Mouse (Mus musculus) left cerebral cortex, postnatal 14 days (tissue): ENCODE results near the gene Ppp1r14c. TPM values are rescaled to one million over a fixed set of nuclear protein-coding genes. Genes with fewer than 3 reads are reported as not detected.

ENCODE experiments used
- DNase-seq, 2 experiments: peaks; one replicate each; pipeline ENCODE4 v3.0.0; 2021 to 2022; ENCODE audit warnings: low spot score in 2 of 2, mixed read lengths in 1 of 2
- intact Hi-C: fragments of 180-260 bp; cut with DNase I; formaldehyde crosslinking; loops from one replicate; pipeline ENCODE4 v1.15.1; 2025
- long read RNA-seq, 2 experiments: library from polyadenylated mRNA; stranded (forward); transcript quantifications; one replicate each; pipeline ENCODE4 v2.0.0; 2021
- total RNA-seq, 2 experiments: library from RNA; stranded (reverse); gene quantifications; 2 replicates each; pipeline ENCODE4 v1.2.3; 2021

The Ppp1r14c gene
- total RNA-seq: 10 to 100 TPM; 40.0 to 45.7 TPM
- long read RNA-seq, experiment 1, transcript Ppp1r14c-201 (4 exons, 2,617 nt): major isoform, 63 of 71 reads
- long read RNA-seq, experiment 1, partial matches to known transcripts: 1 of 71 reads
- long read RNA-seq, experiment 1, other reads (novel, unspliced or antisense): 6 of 71 reads
- long read RNA-seq, experiment 2, transcript Ppp1r14c-201 (4 exons, 2,617 nt): major isoform, 65 of 70 reads
- long read RNA-seq, experiment 2, partial matches to known transcripts: 0 of 70 reads
- long read RNA-seq, experiment 2, other reads (novel, unspliced or antisense): 4 of 70 reads

DNA sequence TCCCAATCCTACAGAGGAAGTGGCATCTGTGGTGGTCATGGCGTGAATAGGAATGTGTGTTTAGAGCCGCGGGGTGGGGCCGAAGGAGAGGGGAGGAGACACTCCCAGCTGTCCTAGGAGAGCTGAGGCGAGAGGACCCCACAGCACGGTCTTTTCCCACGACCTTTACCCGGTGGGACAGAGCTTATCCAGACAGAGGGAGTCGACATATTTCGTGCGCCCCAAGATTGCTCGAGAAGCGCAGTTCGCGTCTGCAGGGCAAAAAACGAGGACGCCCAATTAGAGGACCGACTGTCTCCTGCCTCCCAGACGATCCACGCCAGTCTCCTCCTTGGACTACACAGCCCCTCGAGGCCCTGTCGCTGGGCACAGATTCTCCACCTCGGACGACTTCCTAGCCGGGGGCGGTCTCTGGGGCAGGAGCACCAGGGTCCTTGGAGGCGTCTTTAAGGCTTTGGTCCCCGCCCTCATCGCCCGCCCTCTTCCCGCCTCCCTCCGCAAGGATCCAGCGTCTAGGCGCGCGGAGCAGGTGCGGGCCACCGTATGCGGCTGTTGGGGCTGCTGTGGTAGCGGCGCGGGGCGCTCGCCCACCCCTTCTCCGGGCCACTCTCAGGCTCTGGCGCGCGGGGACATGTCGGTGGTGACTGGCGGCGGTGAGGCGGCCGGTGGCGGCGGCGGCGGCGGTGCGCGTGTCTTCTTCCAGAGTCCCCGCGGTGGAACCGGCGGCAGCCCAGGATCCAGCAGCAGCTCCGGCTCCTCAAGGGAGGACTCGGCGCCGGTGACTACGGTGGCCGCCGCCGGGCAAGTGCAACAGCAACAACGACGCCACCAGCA, at the start of gene Ppp1r14c:
Gene Ppp1r14c, plus strand, starts transcription at position 22 of the 834 bp plus-strand sequence.
- peak; percentile 54 to 72 for DNase-seq
- intact Hi-C loops: no loop called here

GRCm38 (mm10) chr10:3321406-3321805, 44.5 kb upstream of the Ppp1r14c start:
- intact Hi-C loops: no loop called here
- DNase-seq: no peak

GRCm38 (mm10) chr10:3325447-3325846, 40.4 kb upstream of the Ppp1r14c start:
- peak in 1 of 2 experiments; percentile 40 for DNase-seq

GRCm38 (mm10) chr10:3332880-3333279, 33.0 kb upstream of the Ppp1r14c start:
- peak; percentile 85 to 93 for DNase-seq
- intact Hi-C loops: loop anchor here (1.0 to 5.0 kb wide), 3 partner anchors 179 to 609 kb away; no protein-coding TSS in a partner anchor

More at GRCm38 (mm10) chr10:3325447-3325846, 40.4 kb upstream of the Ppp1r14c start:
- intact Hi-C loops: no loop called here

DNA sequence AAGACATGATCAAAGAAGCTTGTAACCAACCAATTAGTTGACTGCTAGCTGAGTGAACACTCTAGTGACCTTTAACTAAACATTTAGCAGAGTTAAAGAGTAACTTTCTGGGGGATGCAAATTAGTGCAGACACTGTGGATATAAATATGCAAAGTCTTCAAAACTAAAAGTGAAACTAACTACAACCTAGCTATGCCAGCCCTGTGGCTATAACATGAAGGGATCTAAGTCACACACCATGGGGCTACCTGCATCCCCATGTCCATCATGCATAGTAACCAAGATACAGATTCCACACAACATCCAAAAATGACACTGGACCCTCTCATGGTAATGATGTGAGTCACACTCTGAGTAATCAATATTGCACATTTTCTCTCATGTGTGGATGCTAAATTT, 31.3 kb upstream of the Ppp1r14c start:
- intact Hi-C loops: loop anchor here (5.0 kb wide), 2 partner anchors 178 to 608 kb away; no protein-coding TSS in a partner anchor
- no peak for DNase-seq

DNA sequence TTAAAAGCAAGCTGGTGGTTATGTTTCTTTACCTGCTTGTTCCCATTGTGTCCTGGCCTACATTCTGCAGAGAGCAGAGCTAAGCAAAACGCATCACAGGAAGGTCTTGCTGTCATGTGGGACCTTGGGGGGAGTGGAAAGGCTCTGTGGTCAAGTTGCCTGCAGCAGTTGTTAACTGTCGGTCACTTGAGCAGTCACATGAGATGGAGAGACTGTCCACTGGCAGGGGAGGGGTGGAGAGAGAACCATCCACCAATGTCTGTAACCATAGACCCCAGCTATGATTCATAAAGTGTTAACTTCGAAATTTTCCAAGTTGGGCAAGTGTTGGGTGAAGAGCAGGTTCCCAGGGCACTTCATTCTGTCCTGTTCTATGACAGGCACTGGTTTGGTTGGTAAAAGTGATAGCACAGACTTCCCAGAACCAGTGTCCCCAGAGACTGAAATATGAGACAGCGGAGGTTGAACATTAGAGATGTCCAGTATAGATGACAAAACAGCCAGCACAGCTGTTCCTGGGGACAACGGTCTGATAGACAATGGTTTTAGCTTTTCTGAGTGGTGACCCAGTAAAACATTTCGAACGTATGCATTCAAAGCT, 29.0 kb upstream of the Ppp1r14c start:
- no peak for DNase-seq
- intact Hi-C loops: no loop called here

DNA sequence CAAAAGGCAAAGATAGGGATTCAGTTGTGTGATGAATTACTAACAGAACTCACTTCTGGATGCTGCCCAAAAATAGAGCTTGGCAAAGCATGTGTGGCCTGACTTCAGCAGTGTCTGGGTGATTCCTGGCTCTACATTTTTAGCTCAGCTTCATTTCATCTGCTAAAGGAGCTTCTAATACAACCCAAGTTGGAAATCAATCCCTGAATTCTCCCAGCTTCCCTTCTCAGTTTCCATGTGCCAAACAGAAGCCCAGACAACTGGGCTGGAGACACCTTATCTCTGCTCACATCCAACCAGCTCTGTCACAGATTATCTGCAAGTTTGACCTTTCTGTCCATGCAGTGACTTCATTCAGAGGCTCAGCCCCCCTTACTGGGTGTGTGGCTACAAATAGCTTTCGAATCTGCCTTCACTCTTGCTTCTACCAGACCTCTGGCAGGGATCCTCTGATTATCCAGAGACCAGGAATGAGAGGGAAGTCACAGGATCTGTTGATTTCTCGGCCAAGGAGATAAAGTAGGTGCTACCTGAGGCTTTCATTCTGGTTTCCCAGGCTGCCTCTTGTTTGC, 28.4 kb upstream of the Ppp1r14c start:
- peak in 1 of 2 experiments; percentile 13 for DNase-seq
- intact Hi-C loops: no loop called here

DNA sequence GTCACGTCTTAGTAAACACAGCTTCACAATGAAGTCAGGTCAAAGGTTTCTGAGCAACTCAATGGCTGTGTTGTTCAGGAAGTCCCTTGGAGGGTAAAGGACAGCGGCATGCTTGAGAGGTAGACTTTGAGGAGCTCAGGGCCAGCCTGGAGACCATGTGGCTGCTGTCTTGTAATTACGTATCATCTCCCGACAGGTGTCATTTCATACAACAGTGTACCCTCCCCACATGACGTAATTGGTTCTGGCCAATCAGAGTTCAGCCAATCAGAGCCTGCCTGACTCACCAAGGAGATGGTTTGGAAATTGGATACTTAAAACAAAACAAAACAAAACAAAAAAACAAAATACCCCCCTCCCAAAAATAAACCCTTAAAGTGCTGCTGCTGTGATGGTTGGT, 20.2 kb upstream of the Ppp1r14c start:
- no peak for DNase-seq
- intact Hi-C loops: no loop called here

GRCm38 (mm10) chr10:3359531-3359930, 6.3 kb upstream of the Ppp1r14c start:
- no peak for DNase-seq
- intact Hi-C loops: no loop called here

DNA sequence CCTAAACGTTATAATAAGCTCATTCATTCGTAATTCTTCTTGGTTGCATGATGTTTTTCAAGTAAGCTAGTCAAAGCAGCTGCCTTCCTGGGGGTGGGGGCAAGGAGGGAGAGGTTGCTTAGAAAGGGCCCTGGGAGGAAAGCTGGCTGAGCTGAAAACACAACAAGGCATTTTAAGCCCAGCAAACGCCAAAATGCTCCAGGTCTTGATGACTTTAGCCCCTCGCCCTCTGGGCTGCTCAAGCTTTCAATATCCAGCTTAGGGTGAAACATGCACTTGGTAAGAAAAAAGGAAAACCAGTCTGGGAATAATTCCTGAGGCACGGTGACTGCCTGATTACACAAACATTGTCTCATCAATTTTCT, 204 bp upstream of the Ppp1r14c start:
- intact Hi-C loops: no loop called here
- peak; percentile 16 to 44 for DNase-seq

DNA sequence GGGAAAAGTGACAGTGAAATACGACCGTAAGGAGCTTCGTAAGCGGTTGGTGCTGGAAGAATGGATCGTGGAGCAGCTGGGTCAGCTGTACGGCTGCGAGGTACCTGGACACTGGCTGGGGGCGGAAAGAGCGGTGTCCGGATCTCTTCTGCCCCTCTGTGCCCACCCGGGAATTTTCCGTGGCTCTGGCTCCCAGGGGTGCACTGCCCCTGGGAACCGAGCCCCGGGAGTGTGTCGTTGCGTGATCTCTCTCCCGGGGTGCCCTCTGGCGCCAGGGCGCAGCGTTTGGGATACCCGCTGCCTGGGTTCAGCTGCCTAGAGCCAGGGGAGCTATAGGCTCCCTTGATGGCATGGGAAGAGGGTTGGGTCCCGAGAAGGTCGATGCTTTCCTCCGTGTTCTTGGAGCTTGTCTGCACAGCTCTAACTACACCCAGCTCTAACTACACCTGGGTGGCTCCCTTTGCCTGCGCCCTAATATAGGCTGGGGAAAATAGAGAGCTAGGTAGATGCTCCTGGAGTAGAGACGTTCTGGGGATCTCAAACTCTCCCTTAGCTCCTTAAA, 1.1 kb downstream of the Ppp1r14c start:
- DNase-seq: peak; percentile 15 to 47
- intact Hi-C loops: no loop called here

GRCm38 (mm10) chr10:3367440-3367839, 1.6 kb downstream of the Ppp1r14c start:
- DNase-seq: peak; percentile 11 to 15
- intact Hi-C loops: no loop called here

- intact Hi-C loops: no loop called here
- peak in 1 of 2 experiments; percentile 68 for DNase-seq
Measured at GRCm38 (mm10) chr10:3383176-3383575, 17.3 kb downstream of the Ppp1r14c start.

DNA sequence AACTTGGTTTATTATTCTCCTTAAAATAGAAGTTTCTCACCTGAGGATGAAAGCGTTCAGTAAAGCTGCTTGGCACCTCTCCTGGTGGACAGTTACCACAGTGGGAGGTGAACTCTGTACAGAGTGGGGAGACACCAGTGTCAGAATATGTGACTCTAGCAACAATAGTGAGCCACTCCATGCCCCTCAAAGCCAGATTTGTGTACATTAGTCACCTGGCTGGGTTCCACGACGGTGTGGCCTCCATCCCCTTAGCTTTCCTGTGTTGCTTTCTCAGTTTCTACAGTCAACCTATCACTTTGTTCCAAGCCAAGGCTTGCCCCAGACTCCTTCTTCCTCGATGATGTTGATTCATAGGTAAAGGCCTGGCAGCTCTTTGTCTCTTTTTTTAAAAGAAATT, 26.4 kb downstream of the Ppp1r14c start:
- intact Hi-C loops: no loop called here
- DNase-seq: no peak

GRCm38 (mm10) chr10:3393548-3393947, 27.7 kb downstream of the Ppp1r14c start:
- DNase-seq: no peak
- intact Hi-C loops: no loop called here

DNA sequence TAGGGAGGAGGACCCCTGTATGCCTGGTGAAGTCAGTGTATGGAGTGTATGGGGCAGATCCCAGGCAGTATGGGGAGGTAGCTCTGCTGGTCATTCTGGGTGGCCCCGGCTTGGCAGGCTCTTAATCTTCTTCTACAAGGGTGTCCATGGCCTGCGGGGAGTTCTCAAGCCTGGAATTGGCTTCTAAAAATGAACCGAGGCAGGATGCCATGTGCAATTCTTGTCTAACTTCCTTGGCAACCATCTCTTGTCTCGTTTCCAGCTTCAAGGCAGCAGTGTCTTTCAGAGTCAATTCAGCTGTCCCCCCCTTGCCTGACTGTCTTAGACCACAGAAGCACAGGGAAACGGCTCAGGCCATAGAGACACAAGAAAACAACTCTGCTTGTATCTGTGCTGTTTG, 28.3 kb downstream of the Ppp1r14c start:
- DNase-seq: peak; percentile 56 to 60
- intact Hi-C loops: no loop called here

DNA sequence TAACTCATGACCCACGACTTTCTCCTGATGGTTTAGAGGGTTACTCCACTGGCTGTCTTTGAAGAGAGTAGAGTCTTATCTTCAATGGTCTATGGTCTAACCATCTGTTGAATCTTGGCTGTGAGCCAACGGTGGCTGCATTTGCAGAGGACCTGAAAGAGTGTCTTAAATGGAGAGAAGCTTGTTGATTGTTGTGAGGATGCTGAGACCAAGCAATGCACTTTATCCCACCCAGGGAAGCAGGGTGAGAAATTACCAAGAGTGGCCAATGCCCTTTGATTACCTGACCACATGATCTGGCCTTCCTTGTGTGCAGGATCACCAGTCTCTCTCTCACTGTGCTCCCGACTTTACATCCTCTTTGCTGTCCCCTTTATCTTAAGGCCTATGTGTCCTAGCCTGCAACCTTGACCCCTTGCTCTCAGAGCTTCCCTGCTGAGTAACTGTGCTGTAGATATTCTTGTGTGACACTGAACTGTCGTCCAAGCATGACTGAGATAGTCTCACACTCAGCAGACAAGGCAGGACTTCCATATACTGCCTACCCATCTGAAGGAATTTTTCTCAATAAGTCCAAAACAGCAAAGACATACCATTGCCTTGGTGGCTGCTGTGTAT, 28.9 kb downstream of the Ppp1r14c start:
- intact Hi-C loops: no loop called here
- no peak for DNase-seq

GRCm38 (mm10) chr10:3395341-3395931, 29.6 kb downstream of the Ppp1r14c start:
- intact Hi-C loops: no loop called here
- DNase-seq: no peak
